Comparison of ENCODE assay signal across 9 mouse cellular contexts in genomic region chr15:79604990-79605665, GRCm38 (mm10). TPM values are rescaled to one million over a fixed set of nuclear protein-coding genes. Genes with fewer than 3 reads are reported as not detected.
DNase-seq lines count a peak whose midpoint lies in the region; ATAC-seq lines count a peak whose summit lies in the region.
"Had no signal": no experiment of that assay in that cellular context is flagged by ENCODE, and none has a peak within 500 bp of the region (broad histone marks: within the 10 kb centered on the region; RNA-seq: fewer than 3 reads in every experiment).

TSS of gene Dmc1 (minus strand) at chr15:79605109.

- H3K27ac ChIP-seq in embryonic facial prominence, embryonic 13.5 days: no peak within 1 kb of the TSS
- no peak within 1 kb of the TSS for H3K27ac ChIP-seq in limb, embryonic 12.5 days
- no peak within 1 kb of the TSS for H3K27ac ChIP-seq in midbrain, embryonic 12.5 days (replicated peaks)

- WGBS in embryonic facial prominence, embryonic 13.5 days: 18% methylated on average over 37 of the region's 37 CpGs
- WGBS in limb, embryonic 12.5 days: 13% methylated on average over 37 of the region's 37 CpGs
- 8% methylated on average over 37 of the region's 37 CpGs for WGBS in midbrain, embryonic 12.5 days

- no peak for ATAC-seq in embryonic facial prominence, embryonic 13.5 days (ENCODE audit: insufficient number of reproducible peaks, insufficient read depth, low FRiP score, low TSS enrichment, low read depth)
- ATAC-seq in limb, embryonic 12.5 days (ENCODE audit: insufficient number of reproducible peaks, insufficient read depth, low FRiP score, low TSS enrichment, low read depth): 0 out of 2 replicates have a peak, but pooled peaks have one; percentile 37
- ATAC-seq in midbrain, embryonic 12.5 days (ENCODE audit: low FRiP score, low read depth): no peak

- intact Hi-C loops in heart, postnatal 14 days (cut with DNase I): loop anchor here (5.0 kb wide), 2 partner anchors 133 to 383 kb away; no protein-coding TSS in a partner anchor

- 0 out of 2 replicates have a peak, but pooled peaks cover 7% of the 10 kb centered on the region for H3K4me1 ChIP-seq in embryonic facial prominence, embryonic 13.5 days
- peaks cover 7% of the 10 kb centered on the region; the same call in 1 of the 2 replicates for H3K4me1 ChIP-seq in limb, embryonic 12.5 days (replicated peaks)
- peaks cover 6% of the 10 kb centered on the region for H3K4me1 ChIP-seq in midbrain, embryonic 12.5 days

- H3K27me3 ChIP-seq in embryonic facial prominence, embryonic 13.5 days: peaks cover 14% of the 10 kb centered on the region
- peaks cover 30% of the 10 kb centered on the region for H3K27me3 ChIP-seq in limb, embryonic 12.5 days
- H3K27me3 ChIP-seq in midbrain, embryonic 12.5 days: peaks cover 16% of the 10 kb centered on the region

- H3K36me3 ChIP-seq in embryonic facial prominence, embryonic 13.5 days: no peaks in the 10 kb centered on the region
- H3K36me3 ChIP-seq in limb, embryonic 12.5 days: peaks cover 3% of the 10 kb centered on the region; the same call in 1 of the 2 replicates
- H3K36me3 ChIP-seq in midbrain, embryonic 12.5 days: no peaks in the 10 kb centered on the region

- peak within 1 kb of the TSS; percentile 35 for H3K4me3 ChIP-seq in embryonic facial prominence, embryonic 13.5 days
- peak within 1 kb of the TSS; percentile 36 for H3K4me3 ChIP-seq in limb, embryonic 12.5 days (replicated peaks)
- peak within 1 kb of the TSS; percentile 27 for H3K4me3 ChIP-seq in midbrain, embryonic 12.5 days
- H3K4me3 ChIP-seq: megakaryocyte, embryonic 14.5 days had no signal

- peaks cover 3% of the 10 kb centered on the region; the same call in 1 of the 2 replicates for H3K9me3 ChIP-seq in embryonic facial prominence, embryonic 13.5 days
- H3K9me3 ChIP-seq in limb, embryonic 12.5 days: no peaks in the 10 kb centered on the region; the same call in 1 of the 2 replicates
- no peaks in the 10 kb centered on the region; the same call in 1 of the 2 replicates for H3K9me3 ChIP-seq in midbrain, embryonic 12.5 days

- DNase-seq in right cerebral cortex, postnatal 10 days (ENCODE audit: low spot score in 2 of 2): peak; percentile 44 to 57
- DNase-seq in right cerebral cortex, postnatal 36 days (ENCODE audit: low spot score in 2 of 2): no peak
- DNase-seq in heart, postnatal 14 days: peak; percentile 51 to 62
- DNase-seq in testis, postnatal 10 days (ENCODE audit: low spot score): peak; percentile 91
- no peak for DNase-seq in left cerebral cortex, adult 18-20 months (ENCODE audit: low spot score in 2 of 2)

- H3K9ac ChIP-seq in embryonic facial prominence, embryonic 13.5 days: peak within 1 kb of the TSS; percentile 60
- peak within 1 kb of the TSS; percentile 52; the same call in 1 of the 2 replicates for H3K9ac ChIP-seq in limb, embryonic 12.5 days (replicated peaks)
- H3K9ac ChIP-seq in midbrain, embryonic 12.5 days (replicated peaks): peak within 1 kb of the TSS; percentile 24; the same call in 1 of the 2 replicates

- H3K4me2 ChIP-seq in embryonic facial prominence, embryonic 13.5 days: peak within 1 kb of the TSS; percentile 55
- H3K4me2 ChIP-seq in limb, embryonic 12.5 days: peak within 1 kb of the TSS; percentile 49
- peak within 1 kb of the TSS; percentile 46 for H3K4me2 ChIP-seq in midbrain, embryonic 12.5 days (replicated peaks)

RNA-seq across cellular contexts. Expression of gene Dmc1, which starts in this region (rescaled TPM):
- polyA plus RNA-seq in embryonic facial prominence, embryonic 13.5 days (2015; fragmentation: Nextera tagmentation; extraction: Ambion mirVana): 2.2 TPM in 2 replicates
- under 1 TPM in 1 of 2 experiments, not detected in 1; 0.73 TPM for total RNA-seq in heart, postnatal 14 days (2021)
- 2.0 and 2.1 TPM in 2 replicates for polyA plus RNA-seq in limb, embryonic 12.5 days (2016; fragmentation: Nextera tagmentation; extraction: Ambion mirVana)
- polyA plus RNA-seq in midbrain, embryonic 12.5 days (2016; fragmentation: Nextera tagmentation; extraction: Ambion mirVana): 1.1 and 1.4 TPM in 2 replicates
- total RNA-seq in left cerebral cortex, adult 18-20 months (2021): under 1 TPM; 0.37 to 0.53 TPM

Comparison
In these comparisons a context has a peak if more than half of its experiments do, and no peak if none do; other contexts are left out.
1. DNase-seq: peak in right cerebral cortex, postnatal 10 days (2 of 2) and testis, postnatal 10 days (single experiment); none in right cerebral cortex, postnatal 36 days (0 of 2) and left cerebral cortex, adult 18-20 months (0 of 2).
2. Peak in DNase-seq in heart, postnatal 14 days; RNA of the gene not detected or under 1 TPM.
3. Peak in every context shown above with its lines, with median percentiles within 50 percentile points of each other: H3K4me2 ChIP-seq, H3K4me3 ChIP-seq and H3K9ac ChIP-seq.